Mouse (Mus musculus) kidney, embryonic 16.5 days (tissue): ENCODE results near the gene Allc. TPM values are rescaled to one million over a fixed set of nuclear protein-coding genes. Genes with fewer than 3 reads are reported as not detected.
A peak's percentile ranks its signal among the peaks of the same experiment; 100 is the strongest.

Source experiments
- ATAC-seq: fragments of 200-750 bp; cut with Nextera tagmentation; 2 replicates; pipeline ENCODE4 v1.8.0; 2017; ENCODE audit warnings: moderate TSS enrichment; ENCODE audit not compliant: low FRiP score, low TSS enrichment
- H3K27ac ChIP-seq: fragments of 300-500 bp; sonication (generic); 2 replicates; pipeline ENCODE4 v1.5.1; 2014; ENCODE audit warnings: low read length
- H3K27me3 ChIP-seq: fragments of 300-500 bp; sonication (generic); 2 replicates; pipeline ENCODE4 v1.6.1; 2014; ENCODE audit warnings: low read length, control low read depth, mixed read lengths; ENCODE audit not compliant: insufficient read depth
- H3K36me3 ChIP-seq: fragments of 300-500 bp; sonication (generic); 2 replicates; pipeline ENCODE4 v1.6.1; 2014; ENCODE audit warnings: low read length, control low read depth, mixed read lengths; ENCODE audit not compliant: insufficient read depth
- H3K4me1 ChIP-seq: fragments of 300-500 bp; sonication (generic); 2 replicates; pipeline ENCODE4 v1.6.1; 2014; ENCODE audit warnings: low read length, control low read depth, mixed read lengths; ENCODE audit not compliant: insufficient read depth
- H3K4me2 ChIP-seq: fragments of 300-500 bp; sonication (generic); replicated peaks from 2 replicates; pipeline ENCODE4 v1.6.1; 2014; ENCODE audit warnings: low read depth, low read length
- H3K4me3 ChIP-seq: fragments of 300-500 bp; sonication (generic); 2 replicates; pipeline ENCODE4 v1.5.1; 2014; ENCODE audit warnings: mild to moderate bottlenecking, low read length
- H3K9ac ChIP-seq: fragments of 300-500 bp; sonication (generic); replicated peaks from 2 replicates; pipeline ENCODE4 v1.6.1; 2014; ENCODE audit warnings: low read length
- H3K9me3 ChIP-seq: fragments of 300-500 bp; sonication (generic); 2 replicates; pipeline ENCODE4 v1.6.1; 2016; ENCODE audit warnings: low read length, control low read depth
- WGBS: fragments of 180-500 bp; shearing (Covaris S2); extraction: QIAGEN DNeasy Blood & Tissue Kit; methylation state at CpG from one replicate; pipeline ENCODE4 v1.1.7; 2014; 5-methylcytosine and 5-hydroxymethylcytosine counted together
- polyA plus RNA-seq: library from polyadenylated mRNA; unstranded; fragments of >200 nt; fragmentation: Nextera tagmentation; extraction: Ambion mirVana; gene quantifications from 2 replicates; pipeline ENCODE4 v1.2.1, GENCODE M21; 2015

Gene Allc
- polyA plus RNA-seq, 1 experiment from 2014 or later: not detected

- 62% methylated on average over 7 of the region's 7 CpGs for WGBS
- H3K9ac ChIP-seq: no peak overlapping the region
- no peak overlapping the region for H3K4me2 ChIP-seq
- H3K36me3 ChIP-seq: no peaks in the 10 kb centered on the region
- H3K4me1 ChIP-seq: no peaks in the 10 kb centered on the region
- no peak for ATAC-seq
- H3K9me3 ChIP-seq: no peaks in the 10 kb centered on the region
- no peaks in the 10 kb centered on the region for H3K27me3 ChIP-seq
- no peak overlapping the region for H3K27ac ChIP-seq
- H3K4me3 ChIP-seq: no peak overlapping the region
These were observed 32.1 kb upstream of the Allc start for GRCm38 (mm10) chr12:28614401-28614800.

GRCm38 (mm10) chr12:28612391-28612790, 30.1 kb upstream of the Allc start:
- Histone ChIP-seq H3K4me2 (no peak overlapping the region), H3K4me3 (no peak overlapping the region), H3K9me3 (no peaks in the 10 kb centered on the region), H3K27me3 (no peaks in the 10 kb centered on the region), H3K9ac (no peak overlapping the region), H3K4me1 (0 out of 2 replicates have a peak, but pooled peaks cover 2% of the 10 kb centered on the region), H3K36me3 (no peaks in the 10 kb centered on the region), H3K27ac (no peak overlapping the region)
- no peak for ATAC-seq
- 26% methylated on average over 6 of the region's 6 CpGs for WGBS

GRCm38 (mm10) chr12:28607546-28608305, 25.4 kb upstream of the Allc start:
- Histone ChIP-seq H3K4me3 (no peak overlapping the region), H3K27ac (no peak overlapping the region), H3K9me3 (no peaks in the 10 kb centered on the region), H3K4me2 (no peak overlapping the region), H3K36me3 (no peaks in the 10 kb centered on the region), H3K9ac (no peak overlapping the region), H3K4me1 (0 out of 2 replicates have a peak, but pooled peaks cover 2% of the 10 kb centered on the region), H3K27me3 (no peaks in the 10 kb centered on the region)
- WGBS: 59% methylated on average over 17 of the region's 17 CpGs
- ATAC-seq: no peak

- Histone ChIP-seq H3K27me3 (no peaks in the 10 kb centered on the region), H3K27ac (no peak overlapping the region), H3K9ac (no peak overlapping the region), H3K36me3 (no peaks in the 10 kb centered on the region), H3K4me2 (no peak overlapping the region), H3K9me3 (no peaks in the 10 kb centered on the region), H3K4me1 (0 out of 2 replicates have a peak, but pooled peaks cover 2% of the 10 kb centered on the region), H3K4me3 (no peak overlapping the region)
- no peak for ATAC-seq
- WGBS: 77% methylated on average over 1 of the region's 1 CpGs
These were observed 21.2 kb upstream of the Allc start for GRCm38 (mm10) chr12:28603494-28603893.

- no peaks in the 10 kb centered on the region for H3K27me3 ChIP-seq
- no peak overlapping the region for H3K4me3 ChIP-seq
- no peaks in the 10 kb centered on the region for H3K9me3 ChIP-seq
- ATAC-seq: no peak
- H3K4me2 ChIP-seq: no peak overlapping the region
- H3K9ac ChIP-seq: no peak overlapping the region
- no peak overlapping the region for H3K27ac ChIP-seq
- H3K36me3 ChIP-seq: no peaks in the 10 kb centered on the region
- WGBS: 15% methylated on average over 4 of the region's 4 CpGs
- no peaks in the 10 kb centered on the region for H3K4me1 ChIP-seq
These were observed 19.9 kb upstream of the Allc start for GRCm38 (mm10) chr12:28602259-28602658.

GRCm38 (mm10) chr12:28598526-28598991, 16.2 kb upstream of the Allc start:
- no peak overlapping the region for H3K4me3 ChIP-seq
- no peaks in the 10 kb centered on the region for H3K36me3 ChIP-seq
- H3K4me1 ChIP-seq: no peaks in the 10 kb centered on the region
- H3K27me3 ChIP-seq: no peaks in the 10 kb centered on the region
- ATAC-seq: no peak
- H3K27ac ChIP-seq: no peak overlapping the region
- H3K4me2 ChIP-seq: no peak overlapping the region
- no peaks in the 10 kb centered on the region for H3K9me3 ChIP-seq
- 39% methylated on average over 2 of the region's 2 CpGs for WGBS
- H3K9ac ChIP-seq: no peak overlapping the region

- 40% methylated on average over 3 of the region's 3 CpGs for WGBS
These were observed 15.8 kb upstream of the Allc start for GRCm38 (mm10) chr12:28598110-28598509.

GRCm38 (mm10) chr12:28597699-28598098, 15.4 kb upstream of the Allc start:
- WGBS: 57% methylated on average over 9 of the region's 9 CpGs
- no peak for ATAC-seq
- no peak overlapping the region for H3K9ac ChIP-seq
- H3K27ac ChIP-seq: no peak overlapping the region
- H3K36me3 ChIP-seq: no peaks in the 10 kb centered on the region
- no peak overlapping the region for H3K4me2 ChIP-seq
- no peaks in the 10 kb centered on the region for H3K9me3 ChIP-seq
- H3K27me3 ChIP-seq: no peaks in the 10 kb centered on the region
- H3K4me1 ChIP-seq: no peaks in the 10 kb centered on the region
- H3K4me3 ChIP-seq: no peak overlapping the region

More at GRCm38 (mm10) chr12:28598110-28598509, 15.8 kb upstream of the Allc start:
- H3K9ac ChIP-seq: no peak overlapping the region
- H3K4me3 ChIP-seq: no peak overlapping the region
- H3K36me3 ChIP-seq: no peaks in the 10 kb centered on the region
- H3K4me1 ChIP-seq: no peaks in the 10 kb centered on the region
- H3K27ac ChIP-seq: no peak overlapping the region
- no peaks in the 10 kb centered on the region for H3K27me3 ChIP-seq
- ATAC-seq: no peak
- no peak overlapping the region for H3K4me2 ChIP-seq
- no peaks in the 10 kb centered on the region for H3K9me3 ChIP-seq

GRCm38 (mm10) chr12:28596851-28597250, 14.5 kb upstream of the Allc start:
- ATAC-seq: no peak

GRCm38 (mm10) chr12:28590428-28590827, 8.1 kb upstream of the Allc start:
- ATAC-seq: peak; percentile 24; the same call in 1 of the 2 replicates

More at GRCm38 (mm10) chr12:28596851-28597250, 14.5 kb upstream of the Allc start:
- Histone ChIP-seq H3K27ac (no peak overlapping the region), H3K27me3 (no peaks in the 10 kb centered on the region), H3K4me2 (no peak overlapping the region), H3K36me3 (no peaks in the 10 kb centered on the region), H3K4me1 (no peaks in the 10 kb centered on the region), H3K4me3 (no peak overlapping the region), H3K9me3 (no peaks in the 10 kb centered on the region), H3K9ac (no peak overlapping the region)

More at GRCm38 (mm10) chr12:28590428-28590827, 8.1 kb upstream of the Allc start:
- no peak overlapping the region for H3K27ac ChIP-seq
- no peaks in the 10 kb centered on the region for H3K9me3 ChIP-seq
- H3K4me1 ChIP-seq: peaks cover 12% of the 10 kb centered on the region
- no peak overlapping the region for H3K9ac ChIP-seq
- 42% methylated on average over 13 of the region's 13 CpGs for WGBS
- H3K36me3 ChIP-seq: no peaks in the 10 kb centered on the region
- no peak overlapping the region for H3K4me3 ChIP-seq
- no peak overlapping the region for H3K4me2 ChIP-seq
- no peaks in the 10 kb centered on the region for H3K27me3 ChIP-seq
